Comparison of ENCODE assay signal across 12 mouse cellular contexts in the genomic region with DNA sequence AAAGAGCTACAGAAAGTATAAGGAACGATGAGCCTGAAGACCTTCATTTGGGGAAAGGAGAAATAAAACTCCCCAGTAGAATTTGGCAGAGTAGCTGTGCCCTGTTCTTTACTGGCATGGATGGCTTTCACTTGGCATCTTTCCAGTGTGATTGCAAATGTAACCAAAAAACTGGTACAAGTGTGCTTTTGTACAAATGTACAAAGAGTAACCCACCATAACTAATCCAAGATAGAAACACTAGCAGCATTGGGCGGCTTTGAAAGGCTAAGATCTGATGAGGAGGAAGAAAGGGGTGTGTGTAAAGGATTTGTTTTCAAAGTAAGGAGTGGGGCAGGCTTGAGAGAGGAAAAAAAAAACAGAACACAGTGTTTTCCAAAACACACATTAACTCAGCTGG. TPM values are rescaled to one million over a fixed set of nuclear protein-coding genes. Genes with fewer than 3 reads are reported as not detected.
A peak's percentile ranks its signal among the peaks of the same experiment; 100 is the strongest.
DNase-seq lines count a peak whose midpoint lies in the region; ATAC-seq and TF ChIP-seq lines count a peak whose summit lies in the region.
"Had no signal": no experiment of that assay in that cellular context is flagged by ENCODE, and none has a peak within 500 bp of the region (broad histone marks: within the 10 kb centered on the region; RNA-seq: fewer than 3 reads in every experiment).

No protein-coding gene starts in this region.

- peak overlapping the region; percentile 23; the same call in 1 of the 2 replicates for H3K27ac ChIP-seq in embryonic facial prominence, embryonic 13.5 days
- no peak overlapping the region for H3K27ac ChIP-seq in embryonic facial prominence, embryonic 10.5 days (replicated peaks)
- H3K27ac ChIP-seq in layer of hippocampus, adult 2 months = peak overlapping the region; percentile 86
- no peak overlapping the region for H3K27ac ChIP-seq in neural tube, embryonic 12.5 days
- H3K27ac ChIP-seq: limb, embryonic 12.5 days; macrophage had no signal

- H3K4me2 ChIP-seq in embryonic facial prominence, embryonic 13.5 days = no peak overlapping the region
- no peak overlapping the region for H3K4me2 ChIP-seq in neural tube, embryonic 12.5 days (replicated peaks)
- H3K4me2 ChIP-seq: limb, embryonic 12.5 days had no signal

- DNase-seq in embryonic facial prominence, embryonic 10.5 days (ENCODE audit: low spot score) = no peak
- DNase-seq in layer of hippocampus, adult 2 months (ENCODE audit: low spot score in 2 of 2) = peak in 1 of 2 experiments; percentile 56
- DNase-seq in layer of hippocampus, adult 9-11 months = no peak
- DNase-seq in neural tube, embryonic 10.5 days (ENCODE audit: extremely low spot score, low spot score) = no peak
- no peak for DNase-seq in kidney, postnatal 14 days
- DNase-seq: kidney, adult 18-20 months; kidney, postnatal 25 days; thymus, adult 18-20 months had no signal

- H3K27me3 ChIP-seq in embryonic facial prominence, embryonic 13.5 days = no peaks in the 10 kb centered on the region
- H3K27me3 ChIP-seq in embryonic facial prominence, embryonic 10.5 days (replicated peaks; ENCODE audit: low read depth, poor library complexity, severe bottlenecking) = no peaks in the 10 kb centered on the region
- H3K27me3 ChIP-seq in neural tube, embryonic 12.5 days (replicated peaks) = no peaks in the 10 kb centered on the region
- H3K27me3 ChIP-seq: limb, embryonic 12.5 days had no signal

- H3K9me3 ChIP-seq in embryonic facial prominence, embryonic 13.5 days = no peaks in the 10 kb centered on the region
- no peaks in the 10 kb centered on the region for H3K9me3 ChIP-seq in embryonic facial prominence, embryonic 10.5 days
- no peaks in the 10 kb centered on the region for H3K9me3 ChIP-seq in neural tube, embryonic 12.5 days
- H3K9me3 ChIP-seq: limb, embryonic 12.5 days had no signal

- TF ChIP-seq CTCF in layer of hippocampus, adult 2 months (conservative IDR thresholded peaks at IDR 0.05) = no peak

- WGBS in embryonic facial prominence, embryonic 13.5 days = 65% methylated on average over 2 of the region's 2 CpGs
- WGBS in embryonic facial prominence, embryonic 10.5 days = 80% methylated on average over 2 of the region's 2 CpGs
- WGBS in neural tube, embryonic 12.5 days = 75% methylated on average over 2 of the region's 2 CpGs

- H3K4me3 ChIP-seq in embryonic facial prominence, embryonic 13.5 days = no peak overlapping the region
- no peak overlapping the region for H3K4me3 ChIP-seq in embryonic facial prominence, embryonic 10.5 days
- H3K4me3 ChIP-seq in layer of hippocampus, adult 2 months = no peak overlapping the region
- no peak overlapping the region for H3K4me3 ChIP-seq in neural tube, embryonic 12.5 days
- H3K4me3 ChIP-seq: limb, embryonic 12.5 days had no signal

- no peaks in the 10 kb centered on the region for H3K4me1 ChIP-seq in embryonic facial prominence, embryonic 13.5 days
- H3K4me1 ChIP-seq in embryonic facial prominence, embryonic 10.5 days = peaks cover 4% of the 10 kb centered on the region; the same call in 1 of the 2 replicates
- H3K4me1 ChIP-seq in neural tube, embryonic 12.5 days = no peaks in the 10 kb centered on the region

- ATAC-seq in embryonic facial prominence, embryonic 13.5 days (ENCODE audit: insufficient number of reproducible peaks, insufficient read depth, low FRiP score, low TSS enrichment, low read depth) = no peak
- ATAC-seq in neural tube, embryonic 12.5 days (ENCODE audit: low FRiP score, low read depth) = peak; percentile 56; the same call in 1 of the 2 replicates

- H3K36me3 ChIP-seq in embryonic facial prominence, embryonic 13.5 days = no peaks in the 10 kb centered on the region
- H3K36me3 ChIP-seq in embryonic facial prominence, embryonic 10.5 days (replicated peaks) = no peaks in the 10 kb centered on the region
- H3K36me3 ChIP-seq in neural tube, embryonic 12.5 days = no peaks in the 10 kb centered on the region
- H3K36me3 ChIP-seq: limb, embryonic 12.5 days had no signal

- no peak overlapping the region for H3K9ac ChIP-seq in embryonic facial prominence, embryonic 13.5 days
- no peak overlapping the region for H3K9ac ChIP-seq in neural tube, embryonic 12.5 days
- H3K9ac ChIP-seq: limb, embryonic 12.5 days had no signal

RNA-seq across cellular contexts. Expression of a gene that starts 21.2 kb away (rescaled TPM):
- polyA plus RNA-seq in embryonic facial prominence, embryonic 13.5 days (2015; fragmentation: Nextera tagmentation; extraction: Ambion mirVana) = 16.2 and 16.6 TPM in 2 replicates
- 6.6 and 6.7 TPM in 2 replicates for polyA plus RNA-seq in embryonic facial prominence, embryonic 10.5 days (2016; fragmentation: Nextera tagmentation; extraction: Ambion mirVana)
- 100 to 1,000 TPM; 148 to 159 TPM for total RNA-seq in layer of hippocampus, adult 2 months (2021)
- 8.2 and 9.8 TPM in 2 replicates for polyA plus RNA-seq in neural tube, embryonic 12.5 days (2016; fragmentation: Nextera tagmentation; extraction: Ambion mirVana)
- polyA plus RNA-seq: macrophage had no signal

Comparison
In these comparisons a context has a peak if more than half of its experiments do, and no peak if none do; other contexts are left out.
1. H3K27ac ChIP-seq: peak in embryonic facial prominence, embryonic 13.5 days (single experiment) and layer of hippocampus, adult 2 months (single experiment); none in embryonic facial prominence, embryonic 10.5 days (single experiment) and neural tube, embryonic 12.5 days (single experiment).